Mouse (Mus musculus): ENCODE data around the gene Sycn. TPM values are rescaled to one million over a fixed set of nuclear protein-coding genes. Genes with fewer than 3 reads are reported as not detected.

Gene Sycn
- polyA plus RNA-seq, 1 experiment from 2014 or later, result not detected

DNA sequence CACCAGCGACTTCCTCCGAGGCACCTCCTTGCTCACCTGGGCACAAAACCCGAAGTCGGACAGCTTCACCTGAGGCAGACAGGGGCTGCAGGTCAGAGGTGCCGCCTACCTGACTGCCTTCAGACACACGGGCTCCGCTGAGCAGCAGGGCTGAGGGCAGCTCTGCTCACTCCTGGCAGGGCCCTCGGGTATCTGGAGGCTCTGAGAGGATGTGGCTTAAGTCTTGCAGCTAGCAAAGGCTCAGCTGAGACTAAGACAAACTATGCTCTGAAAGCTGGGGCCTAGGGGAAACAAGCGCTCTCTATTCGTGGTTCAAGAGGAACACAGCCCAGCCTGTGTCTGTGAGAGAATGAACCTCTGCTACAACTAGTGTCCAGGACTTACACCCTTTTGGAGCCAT is 20.2 kb downstream of the Sycn start:
- Histone ChIP-seq H3K9me3 (replicated peaks; ENCODE audit: control insufficient read depth, low read length) (no peaks in the 10 kb centered on the region), H3K4me3 (ENCODE audit: low read depth, low read length) (no peak overlapping the region), H3K4me2 (ENCODE audit: low read depth, low read length) (no peak overlapping the region), H3K27ac (replicated peaks; ENCODE audit: low read depth, low read length) (no peak overlapping the region), H3K36me3 (replicated peaks; ENCODE audit: control insufficient read depth, insufficient read depth, low read depth, low read length) (peaks cover 10% of the 10 kb centered on the region), H3K9ac (replicated peaks; ENCODE audit: low read length) (no peak overlapping the region), H3K27me3 (ENCODE audit: control insufficient read depth, insufficient read depth, low read length) (no peaks in the 10 kb centered on the region), H3K4me1 (ENCODE audit: control insufficient read depth, insufficient read depth, low read length) (no peaks in the 10 kb centered on the region)
- ATAC-seq (replicated peaks; ENCODE audit: insufficient number of reproducible peaks, low FRiP score, low TSS enrichment, low read depth) (no peak), DNase-seq (ENCODE audit: low spot score) (no peak)
- WGBS, result 92% methylated on average over 10 of the region's 10 CpGs

DNA sequence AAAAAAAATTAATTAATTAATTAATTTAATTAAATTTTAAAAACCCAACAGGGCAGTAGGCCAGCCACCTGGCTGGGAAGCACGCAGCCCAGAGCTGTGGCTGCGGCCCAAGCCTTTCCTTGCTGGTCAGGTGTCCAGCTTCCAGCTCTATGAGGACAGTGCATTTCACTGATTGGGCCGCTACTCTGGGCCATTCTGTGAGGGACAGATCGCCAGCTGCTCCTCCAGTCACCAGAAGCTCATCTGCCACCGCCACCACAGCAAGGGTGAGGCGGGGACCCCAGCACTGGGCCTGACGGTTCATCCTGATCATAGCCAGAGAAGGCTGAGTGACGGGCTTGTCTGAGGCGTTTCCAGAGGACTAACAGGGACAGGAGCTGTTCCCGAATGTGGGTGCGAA is 21.3 kb downstream of the Sycn start:
- H3K4me3 ChIP-seq (ENCODE audit: low read depth, low read length), result no peak overlapping the region
- H3K36me3 ChIP-seq (replicated peaks; ENCODE audit: control insufficient read depth, insufficient read depth, low read depth, low read length), result peaks cover 10% of the 10 kb centered on the region
- H3K9me3 ChIP-seq (replicated peaks; ENCODE audit: control insufficient read depth, low read length), result no peaks in the 10 kb centered on the region
- 93% methylated on average over 11 of the region's 11 CpGs for WGBS
- DNase-seq (ENCODE audit: low spot score), result no peak
- no peak overlapping the region for H3K4me2 ChIP-seq (ENCODE audit: low read depth, low read length)
- H3K9ac ChIP-seq (replicated peaks; ENCODE audit: low read length), result no peak overlapping the region
- ATAC-seq (replicated peaks; ENCODE audit: insufficient number of reproducible peaks, low FRiP score, low TSS enrichment, low read depth), result no peak
- no peak overlapping the region for H3K27ac ChIP-seq (replicated peaks; ENCODE audit: low read depth, low read length)
- no peaks in the 10 kb centered on the region for H3K27me3 ChIP-seq (ENCODE audit: control insufficient read depth, insufficient read depth, low read length)
- H3K4me1 ChIP-seq (ENCODE audit: control insufficient read depth, insufficient read depth, low read length), result no peaks in the 10 kb centered on the region

DNA sequence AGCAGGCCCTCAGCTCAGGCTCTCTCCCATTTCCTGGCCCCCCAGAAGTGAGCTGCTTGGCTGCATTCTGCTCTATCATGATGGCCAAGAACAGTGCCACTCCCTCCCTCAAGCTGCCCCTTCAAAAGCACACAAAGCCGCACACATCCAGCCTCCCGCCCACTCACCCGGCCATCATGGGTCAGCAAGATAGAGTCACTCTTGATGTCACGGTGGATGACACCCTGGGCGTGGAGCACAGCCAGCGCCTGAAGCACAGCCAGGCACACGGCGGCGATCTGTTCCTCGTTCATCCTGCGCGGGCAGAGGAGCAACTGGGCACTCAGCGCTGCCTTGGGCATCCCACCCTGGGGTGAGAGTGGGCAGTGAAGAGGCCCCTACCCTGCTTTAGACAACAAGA is 21.7 kb downstream of the Sycn start:
- H3K27ac ChIP-seq (replicated peaks; ENCODE audit: low read depth, low read length), result no peak overlapping the region
- no peaks in the 10 kb centered on the region for H3K9me3 ChIP-seq (replicated peaks; ENCODE audit: control insufficient read depth, low read length)
- H3K9ac ChIP-seq (replicated peaks; ENCODE audit: low read length), result no peak overlapping the region
- no peak overlapping the region for H3K4me3 ChIP-seq (ENCODE audit: low read depth, low read length)
- no peaks in the 10 kb centered on the region for H3K27me3 ChIP-seq (ENCODE audit: control insufficient read depth, insufficient read depth, low read length)
- H3K4me1 ChIP-seq (ENCODE audit: control insufficient read depth, insufficient read depth, low read length), result no peaks in the 10 kb centered on the region
- 91% methylated on average over 13 of the region's 13 CpGs for WGBS
- no peak overlapping the region for H3K4me2 ChIP-seq (ENCODE audit: low read depth, low read length)
- ATAC-seq (replicated peaks; ENCODE audit: insufficient number of reproducible peaks, low FRiP score, low TSS enrichment, low read depth) (no peak), DNase-seq (ENCODE audit: low spot score) (no peak)
- peaks cover 10% of the 10 kb centered on the region for H3K36me3 ChIP-seq (replicated peaks; ENCODE audit: control insufficient read depth, insufficient read depth, low read depth, low read length)

- H3K9ac ChIP-seq (replicated peaks; ENCODE audit: low read length), result no peak overlapping the region
- ATAC-seq (replicated peaks; ENCODE audit: insufficient number of reproducible peaks, low FRiP score, low TSS enrichment, low read depth), result no peak
- H3K27me3 ChIP-seq (ENCODE audit: control insufficient read depth, insufficient read depth, low read length), result no peaks in the 10 kb centered on the region
- no peak overlapping the region for H3K27ac ChIP-seq (replicated peaks; ENCODE audit: low read depth, low read length)
- no peak overlapping the region for H3K4me2 ChIP-seq (ENCODE audit: low read depth, low read length)
- no peaks in the 10 kb centered on the region for H3K9me3 ChIP-seq (replicated peaks; ENCODE audit: control insufficient read depth, low read length)
- H3K36me3 ChIP-seq (replicated peaks; ENCODE audit: control insufficient read depth, insufficient read depth, low read depth, low read length), result peaks cover 12% of the 10 kb centered on the region
- H3K4me3 ChIP-seq (ENCODE audit: low read depth, low read length), result no peak overlapping the region
- H3K4me1 ChIP-seq (ENCODE audit: control insufficient read depth, insufficient read depth, low read length), result no peaks in the 10 kb centered on the region
- WGBS, result 91% methylated on average over 13 of the region's 13 CpGs
- DNase-seq (ENCODE audit: low spot score), result no peak
Observed at GRCm38 (mm10) chr7:28562951-28563350, 22.3 kb downstream of the Sycn start.

DNA sequence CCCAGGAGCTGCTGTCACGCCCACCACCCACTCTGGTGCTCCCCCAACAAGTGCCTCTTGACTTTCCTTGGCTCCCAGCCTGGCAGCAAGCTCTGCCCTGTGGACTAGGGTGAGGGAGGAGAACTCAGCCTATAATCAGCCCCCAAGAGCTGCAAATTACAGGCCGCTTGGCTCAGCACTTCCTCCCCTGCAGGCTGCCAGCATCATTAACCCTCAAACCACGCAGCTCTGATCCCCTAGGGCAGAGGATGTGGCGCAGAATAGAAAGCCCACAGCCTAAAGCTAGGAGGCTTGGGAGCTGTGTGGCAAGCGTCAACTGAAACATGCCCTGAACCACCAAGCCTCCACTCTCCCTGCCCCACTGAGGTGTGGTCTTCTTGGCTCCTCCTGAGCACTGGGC is 24.7 kb downstream of the Sycn start:
- ATAC-seq (replicated peaks; ENCODE audit: insufficient number of reproducible peaks, low FRiP score, low TSS enrichment, low read depth) (no peak), DNase-seq (ENCODE audit: low spot score) (no peak)
- H3K9me3 ChIP-seq (replicated peaks; ENCODE audit: control insufficient read depth, low read length), result no peaks in the 10 kb centered on the region
- H3K36me3 ChIP-seq (replicated peaks; ENCODE audit: control insufficient read depth, insufficient read depth, low read depth, low read length), result peaks cover 2% of the 10 kb centered on the region
- H3K4me3 ChIP-seq (ENCODE audit: low read depth, low read length), result no peak overlapping the region
- no peak overlapping the region for H3K4me2 ChIP-seq (ENCODE audit: low read depth, low read length)
- H3K27me3 ChIP-seq (ENCODE audit: control insufficient read depth, insufficient read depth, low read length), result no peaks in the 10 kb centered on the region
- WGBS, result 74% methylated on average over 5 of the region's 5 CpGs
- no peak overlapping the region for H3K9ac ChIP-seq (replicated peaks; ENCODE audit: low read length)
- no peak overlapping the region for H3K27ac ChIP-seq (replicated peaks; ENCODE audit: low read depth, low read length)
- H3K4me1 ChIP-seq (ENCODE audit: control insufficient read depth, insufficient read depth, low read length), result no peaks in the 10 kb centered on the region

- no peak for ATAC-seq (replicated peaks; ENCODE audit: insufficient number of reproducible peaks, low FRiP score, low TSS enrichment, low read depth)
- no peak overlapping the region for H3K4me2 ChIP-seq (ENCODE audit: low read depth, low read length)
- no peak overlapping the region for H3K9ac ChIP-seq (replicated peaks; ENCODE audit: low read length)
- WGBS, result 84% methylated on average over 4 of the region's 4 CpGs
- H3K4me3 ChIP-seq (ENCODE audit: low read depth, low read length), result no peak overlapping the region
- H3K27me3 ChIP-seq (ENCODE audit: control insufficient read depth, insufficient read depth, low read length), result no peaks in the 10 kb centered on the region
- no peaks in the 10 kb centered on the region for H3K9me3 ChIP-seq (replicated peaks; ENCODE audit: control insufficient read depth, low read length)
- DNase-seq (ENCODE audit: low spot score), result no peak
- H3K4me1 ChIP-seq (ENCODE audit: control insufficient read depth, insufficient read depth, low read length), result no peaks in the 10 kb centered on the region; the same call in 1 of the 2 replicates
- H3K36me3 ChIP-seq (replicated peaks; ENCODE audit: control insufficient read depth, insufficient read depth, low read depth, low read length), result peaks cover 2% of the 10 kb centered on the region
- H3K27ac ChIP-seq (replicated peaks; ENCODE audit: low read depth, low read length), result no peak overlapping the region
Observed at GRCm38 (mm10) chr7:28567539-28567938, 26.9 kb downstream of the Sycn start.

DNA sequence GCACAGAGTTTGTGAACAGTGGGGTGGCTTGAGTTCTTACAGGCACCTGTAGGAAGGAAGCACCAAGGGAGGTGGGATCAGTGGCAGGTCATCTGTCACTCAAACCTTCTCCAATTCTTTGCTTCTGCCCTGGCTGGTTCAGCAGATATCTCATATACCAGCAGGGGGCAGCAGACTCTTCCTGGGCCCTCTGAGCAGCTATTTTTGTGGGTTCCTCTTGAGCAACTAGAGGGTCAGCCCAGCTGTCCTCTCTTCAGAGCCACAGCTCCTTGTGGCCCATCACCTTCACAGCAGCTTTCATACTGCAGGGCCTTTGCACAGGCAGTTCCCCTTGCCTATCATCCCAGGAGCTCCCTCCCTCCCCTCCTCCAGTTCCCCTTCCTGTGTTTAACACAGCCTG is 27.6 kb downstream of the Sycn start:
- Histone ChIP-seq H3K36me3 (replicated peaks; ENCODE audit: control insufficient read depth, insufficient read depth, low read depth, low read length) (peaks cover 2% of the 10 kb centered on the region), H3K4me2 (ENCODE audit: low read depth, low read length) (no peak overlapping the region), H3K9me3 (replicated peaks; ENCODE audit: control insufficient read depth, low read length) (no peaks in the 10 kb centered on the region), H3K9ac (replicated peaks; ENCODE audit: low read length) (no peak overlapping the region), H3K27me3 (ENCODE audit: control insufficient read depth, insufficient read depth, low read length) (no peaks in the 10 kb centered on the region), H3K27ac (replicated peaks; ENCODE audit: low read depth, low read length) (no peak overlapping the region), H3K4me1 (ENCODE audit: control insufficient read depth, insufficient read depth, low read length) (no peaks in the 10 kb centered on the region; the same call in 1 of the 2 replicates), H3K4me3 (ENCODE audit: low read depth, low read length) (no peak overlapping the region)
- DNase-seq (ENCODE audit: low spot score) (peak; percentile 77), ATAC-seq (replicated peaks; ENCODE audit: insufficient number of reproducible peaks, low FRiP score, low TSS enrichment, low read depth) (no peak)

DNA sequence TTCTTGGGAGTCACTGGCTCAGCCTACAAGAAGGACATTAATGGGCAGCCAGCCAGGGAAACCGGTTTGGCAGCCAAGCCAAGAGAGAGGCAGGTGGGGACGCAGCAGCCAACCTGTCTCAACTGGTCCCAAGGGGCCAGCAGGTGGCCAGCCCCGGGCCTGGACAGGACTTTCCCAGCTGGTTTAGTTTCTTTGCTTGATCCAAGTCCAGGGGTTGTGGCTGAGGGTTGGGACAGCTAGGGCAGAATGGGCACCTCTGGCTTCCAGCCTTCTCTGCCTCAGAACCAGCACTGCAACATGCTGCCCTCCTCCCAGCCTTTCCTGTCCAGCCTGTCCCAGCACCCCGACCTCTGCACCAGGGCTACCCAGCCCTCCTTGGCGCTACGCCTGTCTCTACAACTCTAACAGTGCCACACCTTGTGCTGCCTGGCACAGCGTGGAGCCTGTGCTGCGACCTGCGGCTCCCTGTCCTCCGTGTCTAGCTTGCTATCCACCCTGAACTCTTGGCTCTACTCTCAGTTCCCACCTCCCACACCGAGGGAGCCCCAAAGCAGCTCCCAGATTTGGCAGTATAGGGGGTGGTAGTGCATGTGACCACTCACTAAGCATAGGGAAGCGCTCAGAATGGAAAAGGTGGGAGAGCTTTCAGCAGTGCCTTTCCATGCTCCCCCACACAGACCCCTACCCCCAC is 29.8 kb downstream of the Sycn start:
- no peak overlapping the region for H3K27ac ChIP-seq (replicated peaks; ENCODE audit: low read depth, low read length)
- H3K4me1 ChIP-seq (ENCODE audit: control insufficient read depth, insufficient read depth, low read length), result no peaks in the 10 kb centered on the region; the same call in 1 of the 2 replicates
- peaks cover 2% of the 10 kb centered on the region; the same call in 1 of the 2 replicates for H3K36me3 ChIP-seq (replicated peaks; ENCODE audit: control insufficient read depth, insufficient read depth, low read depth, low read length)
- no peaks in the 10 kb centered on the region for H3K9me3 ChIP-seq (replicated peaks; ENCODE audit: control insufficient read depth, low read length)
- no peak overlapping the region for H3K9ac ChIP-seq (replicated peaks; ENCODE audit: low read length)
- no peaks in the 10 kb centered on the region for H3K27me3 ChIP-seq (ENCODE audit: control insufficient read depth, insufficient read depth, low read length)
- WGBS, result 73% methylated on average over 12 of the region's 12 CpGs
- H3K4me2 ChIP-seq (ENCODE audit: low read depth, low read length), result no peak overlapping the region
- H3K4me3 ChIP-seq (ENCODE audit: low read depth, low read length), result no peak overlapping the region
- DNase-seq (ENCODE audit: low spot score) (peak; percentile 41), ATAC-seq (replicated peaks; ENCODE audit: insufficient number of reproducible peaks, low FRiP score, low TSS enrichment, low read depth) (no peak)

All from embryonic facial prominence, embryonic 11.5 days (tissue).